Mouse (Mus musculus) lung, adult 2 months (tissue): ENCODE measurements around the gene Prcp.

Source experiments
- CTCF ChIP-seq: fragments of 200-500 bp; IDR thresholded peaks from 2 replicates; pipeline ENCODE4 v1.5.1; 2011; ENCODE audit warnings: mild to moderate bottlenecking, low read length, control low read depth; ENCODE audit not compliant: insufficient read depth
- POLR2A ChIP-seq: fragments of 200-500 bp; IDR thresholded peaks from 2 replicates; pipeline ENCODE4 v1.6.1; 2011; ENCODE audit warnings: low read depth, mild to moderate bottlenecking, control low read depth, low read length, borderline replicate concordance; ENCODE audit errors: extremely low read depth

DNA sequence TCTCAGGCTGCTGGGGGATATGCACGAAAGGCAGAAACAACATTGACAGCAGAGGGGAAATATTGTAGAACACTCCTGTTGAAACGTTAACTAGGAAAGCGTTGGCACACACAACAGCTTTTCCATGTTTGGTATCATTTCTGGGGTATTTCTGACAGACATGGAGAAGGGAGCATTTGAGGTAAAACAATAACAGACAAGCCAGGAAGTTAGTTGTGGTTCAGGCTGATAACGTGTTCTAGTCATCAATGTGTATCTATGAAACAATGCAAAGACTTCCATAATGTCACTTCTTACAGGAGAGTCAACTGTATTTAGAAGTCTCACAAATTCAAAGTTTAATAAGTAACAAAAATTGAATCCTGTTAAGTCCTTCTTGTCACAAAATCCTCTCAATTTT, 2.7 kb upstream of the Prcp start:
- no peak for TF ChIP-seq CTCF
- TF ChIP-seq POLR2A, result no peak
